Mouse (Mus musculus): ENCODE measurements around the gene Frmd4b.

DNA sequence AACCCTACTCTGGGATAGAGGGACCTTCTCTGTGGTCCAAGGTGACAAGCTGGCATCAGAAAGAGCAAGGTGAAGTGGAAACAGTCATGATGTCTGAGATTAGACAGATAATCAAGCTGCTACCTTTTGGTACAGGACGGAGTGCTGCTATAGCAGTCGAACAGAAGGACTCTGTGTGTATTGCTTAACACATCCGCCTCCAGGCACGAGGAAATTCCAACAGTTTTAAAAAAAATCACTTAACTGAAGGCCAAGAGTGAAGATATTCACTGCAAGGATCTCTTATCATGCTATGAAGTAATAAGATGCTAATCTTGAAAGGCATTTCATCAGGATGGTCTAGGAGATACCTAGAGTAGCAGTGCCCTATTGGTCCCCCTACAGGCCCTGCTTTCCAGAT lies 298.3 kb downstream of the Frmd4b start:
- TF ChIP-seq CTCF (IDR thresholded peaks at IDR 0.05; ENCODE audit: control insufficient read depth, insufficient read depth, insufficient replicate concordance, low read depth, low read length) (no peak), POLR2A (IDR thresholded peaks at IDR 0.05; ENCODE audit: control insufficient read depth, low read depth, low read length) (no peak)
